Mouse (Mus musculus) intestine, embryonic 15.5 days (tissue): ENCODE results near the gene Il2rb. TPM values are rescaled to one million over a fixed set of nuclear protein-coding genes. Genes with fewer than 3 reads are reported as not detected.

Source experiments
- ATAC-seq: fragments of 200-750 bp; cut with Nextera tagmentation; 2 replicates; pipeline ENCODE4 v1.8.0; 2017; ENCODE audit warnings: moderate TSS enrichment, moderate library complexity
- H3K27ac ChIP-seq: fragments of 300-500 bp; sonication (generic); 2 replicates; pipeline ENCODE4 v1.5.1; 2015; ENCODE audit warnings: mild to moderate bottlenecking, inconsistent platforms
- H3K27me3 ChIP-seq: fragments of 300-500 bp; sonication (generic); replicated peaks from 2 replicates; pipeline ENCODE4 v1.6.1; 2015; ENCODE audit warnings: inconsistent platforms
- H3K36me3 ChIP-seq: fragments of 300-500 bp; sonication (generic); 2 replicates; pipeline ENCODE4 v1.6.1; 2015; ENCODE audit warnings: inconsistent platforms
- H3K4me1 ChIP-seq: fragments of 300-500 bp; sonication (generic); replicated peaks from 2 replicates; pipeline ENCODE4 v1.6.1; 2015; ENCODE audit warnings: inconsistent platforms
- H3K4me2 ChIP-seq: fragments of 300-500 bp; sonication (generic); replicated peaks from 2 replicates; pipeline ENCODE4 v1.6.1; 2015; ENCODE audit warnings: mild to moderate bottlenecking, inconsistent platforms
- H3K4me3 ChIP-seq: fragments of 300-500 bp; sonication (generic); replicated peaks from 2 replicates; pipeline ENCODE4 v1.5.1; 2015; ENCODE audit warnings: inconsistent platforms
- H3K9ac ChIP-seq: fragments of 300-500 bp; sonication (generic); 2 replicates; pipeline ENCODE4 v1.6.1; 2015; ENCODE audit warnings: inconsistent platforms
- H3K9me3 ChIP-seq: fragments of 300-500 bp; sonication (generic); 2 replicates; pipeline ENCODE4 v1.6.1; 2016; ENCODE audit warnings: inconsistent platforms
- WGBS: fragments of 180-500 bp; shearing (Covaris S2); methylation state at CpG from one replicate; pipeline ENCODE4 v1.1.7; 2015; 5-methylcytosine and 5-hydroxymethylcytosine counted together
- polyA plus RNA-seq: library from polyadenylated mRNA; unstranded; fragments of >200 nt; fragmentation: Nextera tagmentation; extraction: Ambion mirVana; gene quantifications from 2 replicates; pipeline ENCODE4 v1.2.1, GENCODE M21; 2015

Il2rb gene
- polyA plus RNA-seq, 1 experiment from 2014 or later, result 1.4 TPM

DNA sequence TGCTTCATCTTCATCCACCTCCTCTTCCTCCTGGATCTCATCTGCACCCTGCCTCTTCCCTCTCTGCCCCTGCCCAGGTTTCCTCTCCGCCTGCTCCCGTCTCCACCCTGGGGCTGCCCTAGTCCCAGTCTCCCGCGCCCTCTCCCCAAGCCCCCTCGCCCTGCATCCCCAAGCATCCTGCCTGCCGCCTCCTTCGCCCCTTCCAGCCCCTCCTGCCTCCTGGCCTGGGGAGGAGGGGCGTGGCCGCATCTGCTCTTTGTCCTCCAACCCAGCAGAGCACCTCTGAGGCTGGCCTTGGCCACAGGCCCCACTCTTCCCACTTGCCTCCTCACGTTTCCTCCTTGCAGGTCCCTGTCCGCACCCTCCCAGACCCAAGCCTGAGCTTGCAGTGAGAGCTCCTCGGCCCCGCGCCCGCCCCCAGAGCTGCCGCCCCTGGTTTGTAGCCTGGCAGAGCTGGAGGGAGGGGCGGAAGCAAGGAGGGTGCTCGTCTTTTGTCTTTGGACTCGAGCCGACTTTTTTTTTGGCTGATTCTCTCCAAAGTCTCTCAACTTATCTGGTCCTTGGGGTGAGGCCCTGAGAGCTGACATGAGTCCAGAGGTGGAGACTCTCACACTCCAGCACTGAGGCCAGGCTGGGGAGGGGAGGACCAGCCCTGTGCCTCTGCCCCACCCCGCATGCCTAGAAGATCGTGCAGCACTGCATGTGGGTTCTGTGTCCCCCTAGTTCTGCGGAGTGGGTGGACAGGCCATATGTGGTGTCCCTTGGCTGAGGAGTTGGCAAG, 57.6 kb downstream of the Il2rb start:
- peak; percentile 52 for ATAC-seq
- Histone ChIP-seq H3K27ac (peak overlapping the region; percentile 81), H3K9ac (peak overlapping the region; percentile 36), H3K4me1 (peaks cover 30% of the 10 kb centered on the region), H3K36me3 (no peaks in the 10 kb centered on the region; the same call in 1 of the 2 replicates), H3K4me2 (peak overlapping the region; percentile 74), H3K9me3 (no peaks in the 10 kb centered on the region), H3K27me3 (peaks cover 27% of the 10 kb centered on the region; the same call in 1 of the 2 replicates), H3K4me3 (peak overlapping the region; percentile 27)
- 17% methylated on average over 23 of the region's 23 CpGs for WGBS

GRCm38 (mm10) chr15:78436380-78437192, 58.5 kb downstream of the Il2rb start:
- H3K36me3 ChIP-seq, result no peaks in the 10 kb centered on the region; the same call in 1 of the 2 replicates

GRCm38 (mm10) chr15:78435681-78436080, 59.4 kb downstream of the Il2rb start:
- Histone ChIP-seq H3K27ac (no peak overlapping the region), H3K4me1 (peaks cover 34% of the 10 kb centered on the region), H3K4me3 (no peak overlapping the region), H3K9ac (no peak overlapping the region), H3K36me3 (no peaks in the 10 kb centered on the region; the same call in 1 of the 2 replicates), H3K4me2 (no peak overlapping the region), H3K27me3 (peaks cover 27% of the 10 kb centered on the region; the same call in 1 of the 2 replicates), H3K9me3 (no peaks in the 10 kb centered on the region)
- 85% methylated on average over 11 of the region's 11 CpGs for WGBS
- no peak for ATAC-seq

More at GRCm38 (mm10) chr15:78436380-78437192, 58.5 kb downstream of the Il2rb start:
- H3K27me3 ChIP-seq, result peaks cover 27% of the 10 kb centered on the region; the same call in 1 of the 2 replicates
- no peaks in the 10 kb centered on the region for H3K9me3 ChIP-seq
- peaks cover 33% of the 10 kb centered on the region for H3K4me1 ChIP-seq
- peak overlapping the region; percentile 74 for H3K4me2 ChIP-seq
- H3K4me3 ChIP-seq, result peak overlapping the region; percentile 27
- peak overlapping the region; percentile 81 for H3K27ac ChIP-seq
- H3K9ac ChIP-seq, result peak overlapping the region; percentile 40
- peak; percentile 83 for ATAC-seq
- 10% methylated on average over 28 of the region's 32 CpGs for WGBS

DNA sequence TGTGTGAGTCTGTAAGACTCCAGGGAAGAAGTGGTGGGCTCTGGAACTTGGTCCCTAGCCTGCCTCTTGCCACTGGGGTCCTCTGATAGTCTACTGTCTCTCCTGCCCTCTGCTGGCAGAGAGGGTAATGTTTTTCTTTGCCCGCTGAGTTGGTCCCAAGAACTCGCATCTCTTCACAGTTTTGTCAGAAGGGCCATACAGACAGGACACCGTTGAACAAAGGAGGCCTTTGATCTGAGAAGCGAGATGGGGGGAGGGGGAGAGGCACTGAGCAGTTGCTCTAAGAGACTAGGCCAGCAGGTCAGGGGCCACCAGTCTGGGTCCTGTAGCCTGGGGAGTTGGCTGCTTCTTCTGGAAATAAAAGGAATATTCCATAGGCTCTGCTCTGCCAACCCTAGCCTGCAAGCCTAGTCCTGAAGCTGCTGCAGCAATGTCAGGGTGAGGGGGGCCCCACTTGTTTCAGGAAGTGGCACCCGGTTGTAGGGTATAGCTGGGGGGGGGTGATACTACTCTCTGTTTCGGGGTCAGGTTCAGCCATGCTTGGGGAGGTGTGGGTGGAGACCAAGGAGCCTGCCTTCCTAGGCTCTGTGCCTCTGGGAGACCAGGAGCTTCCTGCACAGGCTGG, 60.1 kb downstream of the Il2rb start:
- WGBS, result 37% methylated on average over 6 of the region's 6 CpGs
- no peak for ATAC-seq
- no peak overlapping the region for H3K27ac ChIP-seq
- no peaks in the 10 kb centered on the region for H3K9me3 ChIP-seq
- no peak overlapping the region for H3K9ac ChIP-seq
- H3K27me3 ChIP-seq, result peaks cover 26% of the 10 kb centered on the region; the same call in 1 of the 2 replicates
- no peak overlapping the region for H3K4me2 ChIP-seq
- no peak overlapping the region for H3K4me3 ChIP-seq
- H3K4me1 ChIP-seq, result peaks cover 34% of the 10 kb centered on the region
- H3K36me3 ChIP-seq, result no peaks in the 10 kb centered on the region; the same call in 1 of the 2 replicates

- H3K9me3 ChIP-seq, result no peaks in the 10 kb centered on the region
- H3K4me1 ChIP-seq, result peaks cover 17% of the 10 kb centered on the region
- peaks cover 34% of the 10 kb centered on the region for H3K27me3 ChIP-seq
- H3K9ac ChIP-seq, result no peak overlapping the region
- H3K4me2 ChIP-seq, result no peak overlapping the region
- WGBS, result 76% methylated on average over 7 of the region's 7 CpGs
- H3K27ac ChIP-seq, result no peak overlapping the region
- H3K4me3 ChIP-seq, result no peak overlapping the region
- no peaks in the 10 kb centered on the region; the same call in 1 of the 2 replicates for H3K36me3 ChIP-seq
- ATAC-seq, result no peak
Observed at GRCm38 (mm10) chr15:78431541-78432121, 63.4 kb downstream of the Il2rb start.

DNA sequence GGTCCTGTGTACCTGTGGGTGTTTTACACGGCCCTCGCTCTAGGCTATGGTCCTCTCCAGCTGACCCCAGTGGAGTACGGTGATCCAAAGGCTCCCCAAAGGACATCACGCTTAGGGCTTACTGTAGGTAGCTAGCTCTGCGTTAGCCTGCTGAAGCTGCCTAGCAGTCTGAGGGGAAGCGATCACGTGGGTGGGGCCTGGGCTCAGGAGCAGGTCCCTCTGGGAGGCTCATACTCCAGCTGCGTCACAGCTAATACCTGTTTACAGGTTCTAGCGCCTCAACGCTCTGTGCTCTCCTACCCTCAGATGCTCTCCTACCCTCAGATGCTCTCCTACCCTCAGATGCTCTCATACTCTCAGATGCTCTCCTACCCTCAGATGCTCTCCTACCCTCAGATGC, 64.2 kb downstream of the Il2rb start:
- Histone ChIP-seq H3K9ac (no peak overlapping the region), H3K27me3 (peaks cover 32% of the 10 kb centered on the region), H3K4me2 (no peak overlapping the region), H3K27ac (no peak overlapping the region), H3K36me3 (no peaks in the 10 kb centered on the region; the same call in 1 of the 2 replicates), H3K9me3 (no peaks in the 10 kb centered on the region), H3K4me3 (no peak overlapping the region), H3K4me1 (peaks cover 10% of the 10 kb centered on the region)
- 82% methylated on average over 10 of the region's 10 CpGs for WGBS
- no peak for ATAC-seq

DNA sequence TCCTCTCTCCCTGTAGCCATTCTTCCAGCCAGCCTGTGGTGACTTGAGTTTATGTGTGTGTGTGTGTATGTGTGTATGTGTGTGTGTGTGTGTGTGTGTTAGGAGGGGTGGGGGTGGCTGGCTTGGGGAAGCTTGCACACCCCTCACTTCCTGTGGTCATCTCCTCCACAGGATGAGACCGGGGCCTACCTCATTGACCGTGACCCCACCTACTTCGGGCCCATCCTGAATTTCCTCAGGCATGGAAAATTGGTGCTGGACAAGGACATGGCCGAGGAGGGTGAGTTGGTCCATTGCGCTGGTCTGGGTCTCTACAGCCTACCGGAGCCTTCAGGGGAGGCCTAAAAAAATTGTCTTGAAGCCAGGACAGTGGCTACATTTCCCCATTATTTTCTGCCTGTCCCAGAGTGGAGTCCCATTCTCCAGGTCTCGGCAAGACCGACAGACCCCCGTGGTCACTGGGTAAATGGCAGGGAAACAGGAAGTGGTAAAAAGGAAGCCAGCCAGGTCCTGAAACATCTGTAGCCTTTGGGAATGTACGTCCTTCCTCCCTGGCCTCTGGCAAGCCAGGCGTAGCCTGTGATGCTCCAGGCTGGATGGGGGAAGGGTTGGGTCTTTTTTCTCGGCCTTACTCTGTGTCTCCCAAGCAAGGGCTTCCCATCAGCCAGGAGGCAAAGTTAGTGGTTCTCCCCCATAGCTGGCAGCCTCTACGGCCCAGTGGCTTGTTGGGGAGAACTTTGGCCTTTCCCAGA, 65.0 kb downstream of the Il2rb start:
- no peaks in the 10 kb centered on the region for H3K9me3 ChIP-seq
- no peaks in the 10 kb centered on the region; the same call in 1 of the 2 replicates for H3K36me3 ChIP-seq
- H3K9ac ChIP-seq, result no peak overlapping the region
- peaks cover 10% of the 10 kb centered on the region for H3K4me1 ChIP-seq
- peaks cover 31% of the 10 kb centered on the region for H3K27me3 ChIP-seq
- H3K27ac ChIP-seq, result no peak overlapping the region
- H3K4me3 ChIP-seq, result peak overlapping the region; percentile 57; the same call in 1 of the 2 replicates
- ATAC-seq, result no peak
- peak overlapping the region; percentile 71 for H3K4me2 ChIP-seq
- WGBS, result 78% methylated on average over 13 of the region's 13 CpGs

Other genes starting within 250 kb of the Il2rb start
- gene Csf2rb2, start 189.6 kb downstream of the Il2rb start, polyA plus RNA-seq, result 0.38 and 0.48 TPM in 2 replicates
- 1.4 and 2.0 TPM in 2 replicates for gene Csf2rb, start 169.5 kb downstream of the Il2rb start, polyA plus RNA-seq
- gene Tex33, start 99.4 kb downstream of the Il2rb start, polyA plus RNA-seq, result not detected in 2 replicates
- 33.4 and 45.0 TPM in 2 replicates for gene Tst, start 89.4 kb downstream of the Il2rb start, polyA plus RNA-seq
- gene Mpst, start 88.9 kb downstream of the Il2rb start, polyA plus RNA-seq, result 2.6 and 3.1 TPM in 2 replicates
- gene Kctd17, start 66.7 kb downstream of the Il2rb start, polyA plus RNA-seq, result 28.7 and 31.0 TPM in 2 replicates
- 0.39 and 0.54 TPM in 2 replicates for gene Tmprss6, start 26.6 kb downstream of the Il2rb start, polyA plus RNA-seq
- gene C1qtnf6, start 36.1 kb upstream of the Il2rb start, polyA plus RNA-seq, result 22.0 and 22.3 TPM in 2 replicates
- 0.23 and 0.24 TPM in 2 replicates for gene Sstr3, start 49.4 kb upstream of the Il2rb start, polyA plus RNA-seq
- gene Rac2, start 77.5 kb upstream of the Il2rb start, polyA plus RNA-seq, result 15.7 and 21.4 TPM in 2 replicates
- 8.0 and 8.2 TPM in 2 replicates for gene Cyth4, start 101.8 kb upstream of the Il2rb start, polyA plus RNA-seq
- 0.08 and 0.29 TPM in 2 replicates for gene Elfn2, start 223.5 kb upstream of the Il2rb start, polyA plus RNA-seq